Comparison of ENCODE assay signal across 8 mouse cellular contexts in genomic region chr11:120224488-120225255, GRCm38 (mm10). TPM values are rescaled to one million over a fixed set of nuclear protein-coding genes. Genes with fewer than 3 reads are reported as not detected.
DNase-seq lines count a peak whose midpoint lies in the region; ATAC-seq lines count a peak whose summit lies in the region.

No protein-coding gene starts in this region.

- peak overlapping the region; percentile 74 for H3K27ac ChIP-seq in lung, embryonic 16.5 days (ENCODE audit: low read length)
- H3K27ac ChIP-seq in forebrain, embryonic 11.5 days (ENCODE audit: low read depth, low read length) = peak overlapping the region; percentile 37; the same call in 1 of the 2 replicates
- H3K27ac ChIP-seq in midbrain, embryonic 11.5 days (ENCODE audit: low read depth, low read length) = peak overlapping the region; percentile 76

- H3K4me3 ChIP-seq in lung, embryonic 16.5 days (ENCODE audit: low read length) = peak overlapping the region; percentile 30
- H3K4me3 ChIP-seq in forebrain, embryonic 11.5 days (ENCODE audit: low read depth, low read length) = peak overlapping the region; percentile 24
- peak overlapping the region; percentile 16 for H3K4me3 ChIP-seq in midbrain, embryonic 11.5 days (ENCODE audit: low read depth, low read length)

- peak overlapping the region; percentile 51 for H3K4me2 ChIP-seq in lung, embryonic 16.5 days (ENCODE audit: low read depth, low read length)
- H3K4me2 ChIP-seq in forebrain, embryonic 11.5 days (ENCODE audit: low read depth, low read length, severe bottlenecking) = peak overlapping the region; percentile 54
- H3K4me2 ChIP-seq in midbrain, embryonic 11.5 days = peak overlapping the region; percentile 66

- 29% methylated on average over 11 of the region's 11 CpGs for WGBS in lung, embryonic 16.5 days
- WGBS in forebrain, embryonic 11.5 days = 29% methylated on average over 11 of the region's 11 CpGs
- WGBS in midbrain, embryonic 11.5 days = 26% methylated on average over 11 of the region's 11 CpGs

- H3K36me3 ChIP-seq in lung, embryonic 16.5 days (ENCODE audit: control insufficient read depth, insufficient read depth, low read length) = no peaks in the 10 kb centered on the region
- no peaks in the 10 kb centered on the region; the same call in 1 of the 2 replicates for H3K36me3 ChIP-seq in forebrain, embryonic 11.5 days (ENCODE audit: control insufficient read depth, insufficient read depth, low read length)
- H3K36me3 ChIP-seq in midbrain, embryonic 11.5 days (ENCODE audit: control insufficient read depth, insufficient read depth, low read length) = no peaks in the 10 kb centered on the region

- peaks cover 69% of the 10 kb centered on the region for H3K4me1 ChIP-seq in lung, embryonic 16.5 days (replicated peaks; ENCODE audit: control insufficient read depth, insufficient read depth, low read length)
- H3K4me1 ChIP-seq in forebrain, embryonic 11.5 days (replicated peaks; ENCODE audit: control insufficient read depth, insufficient read depth, low read length) = peaks cover 61% of the 10 kb centered on the region
- H3K4me1 ChIP-seq in midbrain, embryonic 11.5 days (ENCODE audit: control insufficient read depth, insufficient read depth, low read length) = peaks cover 82% of the 10 kb centered on the region

- no peak for ATAC-seq in lung, embryonic 16.5 days (ENCODE audit: low read depth)
- no peak for ATAC-seq in forebrain, embryonic 11.5 days (replicated peaks; ENCODE audit: low FRiP score)
- peak; percentile 8; the same call in 1 of the 2 replicates for ATAC-seq in midbrain, embryonic 11.5 days (ENCODE audit: low FRiP score)

- DNase-seq in lung, postnatal 36 days = no peak
- DNase-seq in forebrain, embryonic 11.5 days (ENCODE audit: low spot score) = peak; percentile 65
- peak; percentile 66 for DNase-seq in kidney, adult 18-20 months
- DNase-seq in midbrain, embryonic 11.5 days (ENCODE audit: low spot score, missing footprints) = peak; percentile 95
- no peak for DNase-seq in yolk sac, embryonic 10.5 days (ENCODE audit: low spot score)
- no peak for DNase-seq in right cerebral cortex, postnatal 4 days
- DNase-seq in left cerebral cortex, adult 8-10 months (ENCODE audit: low spot score in 2 of 2) = no peak

- H3K27me3 ChIP-seq in lung, embryonic 16.5 days (ENCODE audit: control insufficient read depth, insufficient read depth, low read depth, low read length) = no peaks in the 10 kb centered on the region
- H3K27me3 ChIP-seq in forebrain, embryonic 11.5 days (ENCODE audit: control insufficient read depth, insufficient read depth, low read length) = no peaks in the 10 kb centered on the region
- H3K27me3 ChIP-seq in midbrain, embryonic 11.5 days (ENCODE audit: control insufficient read depth, insufficient read depth, low read length) = no peaks in the 10 kb centered on the region

- H3K9me3 ChIP-seq in lung, embryonic 16.5 days (ENCODE audit: control insufficient read depth, low read length) = no peaks in the 10 kb centered on the region
- H3K9me3 ChIP-seq in forebrain, embryonic 11.5 days (ENCODE audit: control insufficient read depth, low read length) = no peaks in the 10 kb centered on the region
- H3K9me3 ChIP-seq in midbrain, embryonic 11.5 days (ENCODE audit: control insufficient read depth, low read length) = no peaks in the 10 kb centered on the region

- H3K9ac ChIP-seq in lung, embryonic 16.5 days (ENCODE audit: low read length) = peak overlapping the region; percentile 65
- peak overlapping the region; percentile 63 for H3K9ac ChIP-seq in forebrain, embryonic 11.5 days (ENCODE audit: low read length)
- peak overlapping the region; percentile 75 for H3K9ac ChIP-seq in midbrain, embryonic 11.5 days (ENCODE audit: low read length)

RNA-seq across cellular contexts. Expression of gene Bahcc1, which starts 8.1 kb away (rescaled TPM):
- 7.0 and 7.5 TPM in 2 replicates for polyA plus RNA-seq in lung, embryonic 16.5 days (2015; fragmentation: Nextera tagmentation; extraction: Ambion mirVana)
- polyA plus RNA-seq in forebrain, embryonic 11.5 days (2014; fragmentation: Nextera tagmentation; extraction: Ambion mirVana) = 25.2 and 30.3 TPM in 2 replicates
- 17.6 and 20.6 TPM in 2 replicates for polyA plus RNA-seq in midbrain, embryonic 11.5 days (2014; fragmentation: Nextera tagmentation; extraction: Ambion mirVana)
- 10 to 100 TPM; 20.8 to 23.0 (median 21.6) TPM for total RNA-seq in left cerebral cortex, adult 8-10 months (2022)

Comparison
In these comparisons a context has a peak if more than half of its experiments do, and no peak if none do; other contexts are left out.
1. DNase-seq: peak in forebrain, embryonic 11.5 days (single experiment), kidney, adult 18-20 months (single experiment) and midbrain, embryonic 11.5 days (single experiment); none in lung, postnatal 36 days (single experiment), yolk sac, embryonic 10.5 days (single experiment), right cerebral cortex, postnatal 4 days (single experiment) and left cerebral cortex, adult 8-10 months (0 of 2).
2. Peak in every context shown above with its lines, with median percentiles within 50 percentile points of each other: H3K27ac ChIP-seq, H3K4me2 ChIP-seq, H3K4me3 ChIP-seq and H3K9ac ChIP-seq.